Mouse (Mus musculus): ENCODE results near the gene Samd5. TPM values are rescaled to one million over a fixed set of nuclear protein-coding genes. Genes with fewer than 3 reads are reported as not detected.
A peak's percentile ranks its signal among the peaks of the same experiment; 100 is the strongest.

Samd5 gene
- polyA plus RNA-seq, 1 experiment from 2014 or later: 6.2 TPM

DNA sequence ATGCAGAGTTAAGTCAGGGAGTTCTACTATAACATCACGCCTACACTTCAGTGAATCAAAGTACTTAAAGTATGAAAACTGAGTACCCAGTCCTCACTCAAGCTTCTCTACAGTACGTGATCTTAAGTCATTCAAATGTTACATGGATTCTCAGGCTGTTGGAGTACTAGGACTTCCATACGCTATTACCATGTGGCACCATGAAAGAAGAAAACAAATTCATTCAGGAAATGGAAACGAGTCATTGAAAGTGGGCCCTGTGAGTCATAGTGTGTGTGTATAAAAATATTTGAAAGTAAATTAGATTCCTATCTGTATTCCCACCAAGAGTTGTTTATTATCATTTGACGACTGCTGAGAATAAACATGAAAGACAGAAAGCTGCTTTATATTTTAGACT, 71.7 kb downstream of the Samd5 start:
- ATAC-seq (peak; percentile 57), DNase-seq (ENCODE audit: low spot score) (peak; percentile 11)
- TF ChIP-seq EP300 (IDR thresholded peaks at IDR 0.05) (no peak), CTCF (IDR thresholded peaks at IDR 0.05) (no peak)
- Histone ChIP-seq H3K4me2 (replicated peaks; ENCODE audit: low read depth, low read length) (no peak overlapping the region), H3K27me3 (replicated peaks; ENCODE audit: insufficient read depth, low read length) (no peaks in the 10 kb centered on the region), H3K4me1 (ENCODE audit: insufficient read depth, low read depth, low read length) (no peaks in the 10 kb centered on the region), H3K9ac (replicated peaks; ENCODE audit: low read depth) (no peak overlapping the region), H3K9me3 (ENCODE audit: low read length) (no peaks in the 10 kb centered on the region), H3K4me3 (ENCODE audit: low read depth, low read length) (no peak overlapping the region), H3K27ac (ENCODE audit: low read length) (0 out of 2 replicates have a peak overlapping the region, but pooled peaks have one; percentile 43), H3K36me3 (ENCODE audit: insufficient read depth, low read length) (no peaks in the 10 kb centered on the region)
- WGBS: 39% methylated on average over 5 of the region's 5 CpGs

DNA sequence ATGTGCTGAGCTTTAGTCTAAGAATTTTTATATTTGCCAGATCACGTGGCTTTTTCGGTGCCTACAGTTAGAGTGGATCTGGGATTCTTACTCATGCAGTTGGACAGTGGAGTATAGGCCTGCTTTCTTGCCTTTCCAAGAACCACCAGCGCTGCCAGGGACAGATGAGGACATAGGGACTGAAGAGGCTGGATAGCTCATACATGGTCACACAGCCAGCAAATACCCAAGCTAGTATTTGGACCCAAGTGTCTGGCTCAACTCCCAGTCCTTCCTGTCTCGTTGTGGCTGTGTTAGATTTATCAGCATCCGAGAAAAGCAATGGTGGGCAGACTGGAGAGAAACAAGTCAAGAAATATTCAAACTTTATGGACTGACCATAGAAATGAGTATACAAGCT, 72.2 kb downstream of the Samd5 start:
- 56% methylated on average over 5 of the region's 5 CpGs for WGBS
- H3K27me3 ChIP-seq (replicated peaks; ENCODE audit: insufficient read depth, low read length): no peaks in the 10 kb centered on the region
- no peaks in the 10 kb centered on the region for H3K9me3 ChIP-seq (ENCODE audit: low read length)
- H3K4me1 ChIP-seq (ENCODE audit: insufficient read depth, low read depth, low read length): no peaks in the 10 kb centered on the region
- 0 out of 2 replicates have a peak overlapping the region, but pooled peaks have one; percentile 43 for H3K27ac ChIP-seq (ENCODE audit: low read length)
- H3K36me3 ChIP-seq (ENCODE audit: insufficient read depth, low read length): no peaks in the 10 kb centered on the region
- peak; percentile 49 for DNase-seq (ENCODE audit: low spot score)
- no peak overlapping the region for H3K4me2 ChIP-seq (replicated peaks; ENCODE audit: low read depth, low read length)
- peak; percentile 91 for ATAC-seq
- H3K4me3 ChIP-seq (ENCODE audit: low read depth, low read length): no peak overlapping the region
- no peak for TF ChIP-seq CTCF (IDR thresholded peaks at IDR 0.05)
- TF ChIP-seq EP300 (IDR thresholded peaks at IDR 0.05): no peak
- H3K9ac ChIP-seq (replicated peaks; ENCODE audit: low read depth): no peak overlapping the region

DNA sequence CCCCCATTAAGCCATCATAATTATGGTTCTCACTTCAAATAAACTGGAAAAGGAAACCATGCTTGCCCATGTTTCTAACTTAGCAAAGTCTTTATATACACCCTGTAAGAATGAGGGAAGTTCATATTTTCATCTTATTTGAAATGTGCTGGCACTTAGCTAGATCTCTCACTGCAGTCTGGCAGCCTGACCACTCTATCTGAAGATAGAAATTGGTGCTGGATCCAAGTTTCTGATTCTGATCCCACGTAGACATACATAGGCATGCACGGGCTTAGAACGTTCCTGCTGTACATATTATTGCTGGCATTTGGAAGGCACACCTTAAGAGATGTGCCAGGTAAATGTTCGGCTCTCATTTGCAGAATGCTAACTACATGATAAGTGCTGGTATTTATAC, 72.6 kb downstream of the Samd5 start:
- WGBS: 74% methylated on average over 4 of the region's 4 CpGs
- TF ChIP-seq CTCF (IDR thresholded peaks at IDR 0.05): no peak
- no peak for TF ChIP-seq EP300 (IDR thresholded peaks at IDR 0.05)
- no peak for DNase-seq (ENCODE audit: low spot score)
- no peaks in the 10 kb centered on the region for H3K4me1 ChIP-seq (ENCODE audit: insufficient read depth, low read depth, low read length)
- H3K36me3 ChIP-seq (ENCODE audit: insufficient read depth, low read length): no peaks in the 10 kb centered on the region
- H3K27me3 ChIP-seq (replicated peaks; ENCODE audit: insufficient read depth, low read length): no peaks in the 10 kb centered on the region
- no peaks in the 10 kb centered on the region for H3K9me3 ChIP-seq (ENCODE audit: low read length)
- H3K9ac ChIP-seq (replicated peaks; ENCODE audit: low read depth): no peak overlapping the region
- H3K4me3 ChIP-seq (ENCODE audit: low read depth, low read length): no peak overlapping the region
- ATAC-seq: peak; percentile 18; the same call in 1 of the 2 replicates
- H3K4me2 ChIP-seq (replicated peaks; ENCODE audit: low read depth, low read length): no peak overlapping the region
- no peak overlapping the region for H3K27ac ChIP-seq (ENCODE audit: low read length)

DNA sequence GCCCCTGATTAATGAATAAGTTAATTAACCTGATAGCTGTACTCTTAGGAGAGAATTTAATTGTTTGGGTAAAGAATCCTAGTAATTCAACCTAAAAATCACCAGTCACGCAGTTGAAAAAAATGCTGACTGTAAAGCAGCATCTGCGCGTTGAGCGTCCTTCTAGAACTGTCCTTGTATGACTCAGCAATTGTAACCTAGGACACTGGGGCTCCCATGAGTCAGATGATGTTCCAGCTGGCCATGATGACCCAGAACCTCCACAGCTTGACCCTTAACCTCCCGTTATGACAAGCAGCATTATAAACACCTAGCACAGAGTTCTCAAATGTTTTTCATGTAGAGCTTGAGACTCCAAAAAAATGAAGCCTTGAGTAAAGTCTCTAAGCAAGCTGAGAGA, 78.8 kb downstream of the Samd5 start:
- Histone ChIP-seq H3K9ac (replicated peaks; ENCODE audit: low read depth) (no peak overlapping the region), H3K4me1 (ENCODE audit: insufficient read depth, low read depth, low read length) (no peaks in the 10 kb centered on the region), H3K36me3 (ENCODE audit: insufficient read depth, low read length) (no peaks in the 10 kb centered on the region), H3K9me3 (ENCODE audit: low read length) (no peaks in the 10 kb centered on the region), H3K27ac (ENCODE audit: low read length) (no peak overlapping the region), H3K27me3 (replicated peaks; ENCODE audit: insufficient read depth, low read length) (no peaks in the 10 kb centered on the region), H3K4me3 (ENCODE audit: low read depth, low read length) (no peak overlapping the region), H3K4me2 (replicated peaks; ENCODE audit: low read depth, low read length) (no peak overlapping the region)
- 92% methylated on average over 5 of the region's 5 CpGs for WGBS
- no peak for DNase-seq (ENCODE audit: low spot score)
- no peak for ATAC-seq
- TF ChIP-seq EP300 (IDR thresholded peaks at IDR 0.05) (no peak), CTCF (IDR thresholded peaks at IDR 0.05) (no peak)

DNA sequence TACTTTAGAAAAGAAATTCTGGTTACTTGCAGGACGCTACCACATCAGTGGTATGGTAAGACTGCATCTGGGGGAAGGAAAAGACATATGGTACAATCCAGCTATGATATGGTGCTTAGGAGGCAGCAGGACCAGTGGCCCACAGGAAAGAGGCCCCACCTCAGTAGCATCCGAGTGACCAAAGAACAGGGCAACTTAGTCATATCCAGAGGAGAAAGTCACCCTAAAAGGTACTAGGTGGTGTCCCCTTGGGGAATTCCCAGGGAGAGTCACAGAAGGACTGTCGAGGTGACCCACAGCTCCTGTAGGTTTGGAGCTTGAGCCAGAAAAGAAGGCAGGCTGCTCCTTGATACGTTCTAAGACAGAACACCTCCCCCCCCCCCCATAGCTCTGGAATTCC, 80.3 kb downstream of the Samd5 start:
- 74% methylated on average over 4 of the region's 4 CpGs for WGBS
- H3K4me1 ChIP-seq (ENCODE audit: insufficient read depth, low read depth, low read length): no peaks in the 10 kb centered on the region
- DNase-seq (ENCODE audit: low spot score): no peak
- H3K27ac ChIP-seq (ENCODE audit: low read length): no peak overlapping the region
- H3K4me2 ChIP-seq (replicated peaks; ENCODE audit: low read depth, low read length): no peak overlapping the region
- no peak overlapping the region for H3K4me3 ChIP-seq (ENCODE audit: low read depth, low read length)
- no peaks in the 10 kb centered on the region for H3K9me3 ChIP-seq (ENCODE audit: low read length)
- no peak for ATAC-seq
- no peak for TF ChIP-seq CTCF (IDR thresholded peaks at IDR 0.05)
- TF ChIP-seq EP300 (IDR thresholded peaks at IDR 0.05): no peak
- H3K9ac ChIP-seq (replicated peaks; ENCODE audit: low read depth): no peak overlapping the region
- no peaks in the 10 kb centered on the region for H3K36me3 ChIP-seq (ENCODE audit: insufficient read depth, low read length)
- no peaks in the 10 kb centered on the region for H3K27me3 ChIP-seq (replicated peaks; ENCODE audit: insufficient read depth, low read length)

DNA sequence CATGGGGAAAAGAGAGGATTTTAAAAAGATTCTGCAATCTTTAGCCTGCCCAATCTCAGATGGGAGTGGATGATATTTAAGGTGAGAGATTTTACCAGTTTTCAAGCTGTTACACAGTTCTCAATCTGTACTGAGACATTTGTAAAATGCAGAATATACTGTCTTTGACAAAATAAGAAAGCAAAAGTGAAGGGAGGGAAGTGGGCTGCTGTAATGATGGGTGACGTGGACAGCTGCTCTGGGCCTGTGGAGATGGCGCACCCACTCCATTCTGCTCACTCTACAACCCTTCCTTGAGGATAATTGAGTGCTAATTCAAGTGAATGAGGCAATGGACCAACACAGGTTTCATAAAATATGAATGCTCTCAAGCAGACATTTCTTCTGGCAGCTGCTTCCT, 84.4 kb downstream of the Samd5 start:
- ATAC-seq (no peak), DNase-seq (ENCODE audit: low spot score) (no peak)
- no peak overlapping the region for H3K9ac ChIP-seq (replicated peaks; ENCODE audit: low read depth)
- H3K4me1 ChIP-seq (ENCODE audit: insufficient read depth, low read depth, low read length): no peaks in the 10 kb centered on the region
- no peak for TF ChIP-seq EP300 (IDR thresholded peaks at IDR 0.05)
- no peak for TF ChIP-seq CTCF (IDR thresholded peaks at IDR 0.05)
- no peak overlapping the region for H3K4me3 ChIP-seq (ENCODE audit: low read depth, low read length)
- 89% methylated on average over 2 of the region's 2 CpGs for WGBS
- no peak overlapping the region for H3K4me2 ChIP-seq (replicated peaks; ENCODE audit: low read depth, low read length)
- no peaks in the 10 kb centered on the region for H3K9me3 ChIP-seq (ENCODE audit: low read length)
- H3K36me3 ChIP-seq (ENCODE audit: insufficient read depth, low read length): no peaks in the 10 kb centered on the region
- H3K27ac ChIP-seq (ENCODE audit: low read length): no peak overlapping the region
- H3K27me3 ChIP-seq (replicated peaks; ENCODE audit: insufficient read depth, low read length): no peaks in the 10 kb centered on the region

DNA sequence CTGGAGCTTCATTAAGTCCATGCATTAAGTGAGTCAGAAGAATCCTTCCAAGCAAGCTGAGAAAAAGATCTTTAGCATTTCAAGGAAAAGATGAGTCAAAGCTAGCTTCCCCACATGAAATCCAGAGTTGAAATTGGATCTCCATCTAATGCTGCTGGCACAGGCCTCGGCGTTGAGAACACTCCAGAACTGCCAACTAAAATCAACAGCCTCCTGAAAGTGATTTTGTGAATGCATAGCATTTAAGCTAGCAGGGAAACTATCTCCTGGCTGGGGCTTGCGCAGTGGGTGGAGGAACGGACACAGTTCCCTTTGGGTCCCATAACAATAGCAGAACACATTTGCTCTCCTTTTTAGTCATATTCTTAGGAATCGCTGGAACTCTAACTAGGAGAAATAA, 88.7 kb downstream of the Samd5 start:
- H3K9me3 ChIP-seq (ENCODE audit: low read length): no peaks in the 10 kb centered on the region
- H3K4me2 ChIP-seq (replicated peaks; ENCODE audit: low read depth, low read length): no peak overlapping the region
- DNase-seq (ENCODE audit: low spot score): no peak
- no peak overlapping the region for H3K9ac ChIP-seq (replicated peaks; ENCODE audit: low read depth)
- no peak overlapping the region for H3K4me3 ChIP-seq (ENCODE audit: low read depth, low read length)
- H3K36me3 ChIP-seq (ENCODE audit: insufficient read depth, low read length): no peaks in the 10 kb centered on the region
- ATAC-seq: no peak
- no peaks in the 10 kb centered on the region for H3K27me3 ChIP-seq (replicated peaks; ENCODE audit: insufficient read depth, low read length)
- WGBS: 70% methylated on average over 5 of the region's 5 CpGs
- no peak overlapping the region for H3K27ac ChIP-seq (ENCODE audit: low read length)
- H3K4me1 ChIP-seq (ENCODE audit: insufficient read depth, low read depth, low read length): no peaks in the 10 kb centered on the region
- TF ChIP-seq CTCF (IDR thresholded peaks at IDR 0.05): no peak
- TF ChIP-seq EP300 (IDR thresholded peaks at IDR 0.05): no peak

All from lung, postnatal 0 days (tissue).